Mouse (Mus musculus): ENCODE measurements at regions not wholly inside any gene's neighbourhood (a gene's known extent, or its start where the extent isn't known, plus 50 kb on each side); places are given as distances from the start of the nearest gene placed in this dataset.

DNA sequence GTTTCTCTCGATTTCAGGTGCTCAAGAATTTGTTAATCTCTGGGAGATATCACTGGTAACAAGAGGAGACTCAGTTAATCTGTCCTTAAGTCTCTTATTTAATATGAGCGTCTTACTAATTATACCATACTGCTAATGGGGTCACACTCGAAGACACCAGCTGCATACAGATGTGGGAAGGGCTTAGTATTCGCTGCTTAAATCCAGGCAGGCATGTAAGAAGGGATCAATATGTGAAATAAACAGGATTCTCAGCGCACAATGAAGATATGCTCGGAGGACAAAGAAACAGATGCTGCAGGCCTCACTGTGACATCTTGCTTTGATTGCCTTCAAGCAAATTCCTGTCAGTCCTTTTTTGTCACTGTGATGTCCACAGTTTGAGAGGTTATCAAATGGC, 108.3 kb downstream of the Zwint start:
- ATAC-seq (ENCODE audit: low FRiP score, low read depth): no peak
- H3K27me3 ChIP-seq (ENCODE audit: control insufficient read depth, insufficient read depth, low read length): no peaks in the 10 kb centered on the region
- TF ChIP-seq POLR2A (IDR thresholded peaks at IDR 0.05; ENCODE audit: borderline replicate concordance, extremely low read depth, insufficient read depth, insufficient read length): no peak
- no peaks in the 10 kb centered on the region for H3K36me3 ChIP-seq (ENCODE audit: control insufficient read depth, insufficient read depth, low read length)
- no peak overlapping the region for H3K4me3 ChIP-seq (replicated peaks; ENCODE audit: low read length)
- no peaks in the 10 kb centered on the region for H3K4me1 ChIP-seq (ENCODE audit: control insufficient read depth, insufficient read depth, low read length)
- WGBS: 86% methylated on average over 6 of the region's 6 CpGs
- DNase-seq (ENCODE audit: low spot score): no peak
- no peak overlapping the region for H3K27ac ChIP-seq (replicated peaks; ENCODE audit: low read depth, low read length)
- H3K9me3 ChIP-seq (ENCODE audit: control insufficient read depth, low read length): no peaks in the 10 kb centered on the region
- H3K9ac ChIP-seq (ENCODE audit: low read depth, low read length, severe bottlenecking): no peak overlapping the region
- H3K4me2 ChIP-seq (replicated peaks; ENCODE audit: low read depth, low read length, severe bottlenecking): no peak overlapping the region

DNA sequence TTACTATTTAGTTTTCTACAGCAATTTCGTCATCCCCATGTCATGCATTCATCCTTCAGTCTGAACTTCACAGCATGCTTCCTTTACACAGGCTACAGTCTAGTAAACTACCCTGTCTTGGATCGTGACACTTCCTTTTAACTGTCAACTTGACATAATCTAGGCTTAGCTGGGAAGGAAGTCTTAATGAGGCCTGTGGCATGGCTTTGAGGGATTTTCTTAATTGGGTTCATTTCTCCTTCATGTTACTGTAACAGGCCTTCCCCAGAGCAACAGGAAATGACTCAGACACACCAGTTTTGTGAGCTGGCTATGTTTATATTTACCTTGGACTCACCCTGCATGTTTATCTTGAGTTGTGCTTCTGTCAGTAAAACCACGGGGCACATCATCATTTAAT, 123.7 kb downstream of the Zwint start:
- H3K4me2 ChIP-seq (replicated peaks; ENCODE audit: low read depth, low read length, severe bottlenecking): no peak overlapping the region
- no peaks in the 10 kb centered on the region for H3K27me3 ChIP-seq (ENCODE audit: control insufficient read depth, insufficient read depth, low read length)
- ATAC-seq (ENCODE audit: low FRiP score, low read depth) (no peak), DNase-seq (ENCODE audit: low spot score) (no peak)
- H3K9me3 ChIP-seq (ENCODE audit: control insufficient read depth, low read length): no peaks in the 10 kb centered on the region
- no peaks in the 10 kb centered on the region; the same call in 1 of the 2 replicates for H3K4me1 ChIP-seq (ENCODE audit: control insufficient read depth, insufficient read depth, low read length)
- H3K4me3 ChIP-seq (replicated peaks; ENCODE audit: low read length): no peak overlapping the region
- TF ChIP-seq POLR2A (IDR thresholded peaks at IDR 0.05; ENCODE audit: borderline replicate concordance, extremely low read depth, insufficient read depth, insufficient read length): no peak
- WGBS: 8% methylated on average over 3 of the region's 3 CpGs
- H3K36me3 ChIP-seq (ENCODE audit: control insufficient read depth, insufficient read depth, low read length): no peaks in the 10 kb centered on the region
- H3K27ac ChIP-seq (replicated peaks; ENCODE audit: low read depth, low read length): no peak overlapping the region
- H3K9ac ChIP-seq (ENCODE audit: low read depth, low read length, severe bottlenecking): no peak overlapping the region

DNA sequence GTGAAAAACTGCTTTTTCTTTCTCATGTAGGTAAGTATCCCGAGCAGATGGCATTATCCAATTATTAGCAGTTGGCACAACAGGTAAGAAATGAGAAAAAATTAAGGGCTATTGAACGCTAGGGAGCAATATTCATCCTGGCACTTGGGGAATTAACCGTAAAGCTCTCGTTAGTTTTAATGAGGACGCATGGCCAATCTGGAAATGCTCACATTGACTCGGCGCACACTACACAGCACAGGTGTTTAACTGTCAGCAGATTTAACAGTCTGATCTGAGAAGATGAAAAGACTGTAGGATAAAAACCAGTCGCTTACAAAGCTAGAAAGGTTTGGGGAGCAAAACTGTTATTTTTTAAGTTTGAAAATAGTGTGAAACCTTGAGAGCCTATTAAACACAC, 157.0 kb downstream of the Zwint start:
- Histone ChIP-seq H3K36me3 (ENCODE audit: control insufficient read depth, insufficient read depth, low read length) (no peaks in the 10 kb centered on the region), H3K4me3 (replicated peaks; ENCODE audit: low read length) (no peak overlapping the region), H3K9ac (ENCODE audit: low read depth, low read length, severe bottlenecking) (no peak overlapping the region), H3K27ac (replicated peaks; ENCODE audit: low read depth, low read length) (no peak overlapping the region), H3K4me1 (ENCODE audit: control insufficient read depth, insufficient read depth, low read length) (no peaks in the 10 kb centered on the region), H3K9me3 (ENCODE audit: control insufficient read depth, low read length) (no peaks in the 10 kb centered on the region), H3K27me3 (ENCODE audit: control insufficient read depth, insufficient read depth, low read length) (no peaks in the 10 kb centered on the region), H3K4me2 (replicated peaks; ENCODE audit: low read depth, low read length, severe bottlenecking) (no peak overlapping the region)
- no peak for DNase-seq (ENCODE audit: low spot score)
- no peak for TF ChIP-seq POLR2A (IDR thresholded peaks at IDR 0.05; ENCODE audit: borderline replicate concordance, extremely low read depth, insufficient read depth, insufficient read length)
- ATAC-seq (ENCODE audit: low FRiP score, low read depth): no peak
- WGBS: 28% methylated on average over 8 of the region's 8 CpGs

DNA sequence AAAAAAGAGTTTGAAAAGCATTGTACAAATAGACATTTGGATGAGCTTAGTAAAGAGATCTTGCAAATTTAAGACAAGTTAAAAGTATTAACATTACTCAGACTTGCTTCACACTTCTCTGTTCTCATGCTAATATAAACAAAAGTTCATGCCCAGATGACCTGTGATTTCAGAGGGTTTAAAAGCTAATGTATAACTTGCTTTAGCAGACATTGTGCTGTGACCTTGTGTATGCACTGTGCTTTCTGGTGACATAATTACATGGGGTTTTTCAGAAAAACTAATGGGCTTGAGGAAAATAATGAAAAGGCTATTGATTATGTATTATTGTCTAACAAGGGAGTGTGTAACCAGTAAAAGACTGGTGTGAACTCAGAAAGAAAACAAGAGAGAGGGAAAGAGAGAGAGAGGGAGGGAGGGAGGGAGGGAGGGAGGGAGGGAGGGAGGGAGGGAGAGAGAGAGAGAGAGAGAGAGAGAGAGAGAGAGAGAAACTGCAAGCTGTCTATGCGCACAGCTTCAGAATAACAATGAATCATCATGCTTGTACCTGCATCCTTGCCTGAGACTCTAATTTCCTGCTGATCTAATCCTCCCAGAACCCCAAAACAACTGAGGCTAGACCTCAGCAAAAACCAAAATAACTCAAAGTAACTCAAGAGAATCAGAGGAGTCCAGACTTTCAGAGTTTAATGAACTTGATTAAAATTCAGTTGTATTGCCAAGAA, 192.9 kb downstream of the Zwint start:
- DNase-seq (ENCODE audit: low spot score) (no peak), ATAC-seq (ENCODE audit: low FRiP score, low read depth) (no peak)
- no peak for TF ChIP-seq POLR2A (IDR thresholded peaks at IDR 0.05; ENCODE audit: borderline replicate concordance, extremely low read depth, insufficient read depth, insufficient read length)
- Histone ChIP-seq H3K9ac (ENCODE audit: low read depth, low read length, severe bottlenecking) (no peak overlapping the region), H3K4me1 (ENCODE audit: control insufficient read depth, insufficient read depth, low read length) (no peaks in the 10 kb centered on the region), H3K27ac (replicated peaks; ENCODE audit: low read depth, low read length) (no peak overlapping the region), H3K4me3 (replicated peaks; ENCODE audit: low read length) (no peak overlapping the region), H3K4me2 (replicated peaks; ENCODE audit: low read depth, low read length, severe bottlenecking) (no peak overlapping the region), H3K9me3 (ENCODE audit: control insufficient read depth, low read length) (no peaks in the 10 kb centered on the region), H3K27me3 (ENCODE audit: control insufficient read depth, insufficient read depth, low read length) (no peaks in the 10 kb centered on the region), H3K36me3 (ENCODE audit: control insufficient read depth, insufficient read depth, low read length) (no peaks in the 10 kb centered on the region)
- WGBS: 58% methylated on average over 1 of the region's 1 CpGs

DNA sequence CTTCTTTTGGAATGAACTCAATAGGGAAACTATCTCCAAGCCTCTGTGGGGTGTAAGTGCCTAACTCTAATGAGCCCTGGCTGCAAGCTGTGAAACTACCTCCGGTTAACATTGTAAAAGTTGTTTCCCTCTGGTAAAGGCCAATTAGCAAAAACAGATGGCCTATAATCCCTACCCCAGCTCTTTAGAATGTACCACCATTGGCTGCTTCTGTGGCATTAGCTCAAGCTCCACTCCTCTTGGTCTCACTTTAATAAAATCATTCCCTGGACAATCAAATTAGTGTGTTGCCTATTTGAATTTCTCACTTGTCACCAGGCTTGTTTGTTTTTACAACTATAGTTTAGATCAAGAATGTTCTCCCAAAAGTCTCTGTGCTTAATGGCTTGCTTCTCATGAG, 213.3 kb downstream of the Zwint start:
- 8% methylated on average over 1 of the region's 1 CpGs for WGBS
- DNase-seq (ENCODE audit: low spot score) (peak; percentile 3), ATAC-seq (ENCODE audit: low FRiP score, low read depth) (no peak; the same call in 1 of the 2 replicates)
- H3K36me3 ChIP-seq (ENCODE audit: control insufficient read depth, insufficient read depth, low read length): no peaks in the 10 kb centered on the region
- H3K27me3 ChIP-seq (ENCODE audit: control insufficient read depth, insufficient read depth, low read length): no peaks in the 10 kb centered on the region
- no peak overlapping the region for H3K4me3 ChIP-seq (replicated peaks; ENCODE audit: low read length)
- no peak overlapping the region for H3K27ac ChIP-seq (replicated peaks; ENCODE audit: low read depth, low read length)
- H3K4me2 ChIP-seq (replicated peaks; ENCODE audit: low read depth, low read length, severe bottlenecking): no peak overlapping the region
- TF ChIP-seq POLR2A (IDR thresholded peaks at IDR 0.05; ENCODE audit: borderline replicate concordance, extremely low read depth, insufficient read depth, insufficient read length): no peak
- H3K9me3 ChIP-seq (ENCODE audit: control insufficient read depth, low read length): no peaks in the 10 kb centered on the region
- 0 out of 2 replicates have a peak, but pooled peaks cover 5% of the 10 kb centered on the region for H3K4me1 ChIP-seq (ENCODE audit: control insufficient read depth, insufficient read depth, low read length)
- H3K9ac ChIP-seq (ENCODE audit: low read depth, low read length, severe bottlenecking): no peak overlapping the region
